ENCODE assay signal across 15 mouse cellular contexts in the genomic region with DNA sequence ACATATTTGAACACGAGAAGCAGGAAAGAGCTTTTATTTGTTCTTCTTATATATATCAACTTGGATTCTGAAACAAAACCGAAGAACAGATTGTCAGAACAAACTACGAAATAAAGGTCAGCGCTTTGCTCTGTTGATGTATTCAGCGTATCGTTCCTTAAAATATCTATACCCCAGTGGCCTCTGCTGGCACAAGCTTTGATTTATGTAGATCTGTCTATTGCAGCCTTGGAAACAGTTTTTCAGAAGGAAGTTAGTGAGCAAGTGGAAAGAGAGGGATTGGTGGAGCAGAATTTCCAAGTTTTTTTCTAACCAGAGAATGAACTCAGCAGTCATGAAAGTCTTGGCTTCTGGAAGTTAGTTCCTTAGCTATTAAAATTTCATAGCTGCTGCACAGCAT.
"Had no signal": no experiment of that assay in that cellular context is flagged by ENCODE, and none has a peak within 500 bp of the region (broad histone marks: within the 10 kb centered on the region; RNA-seq: fewer than 3 reads in every experiment).

No protein-coding gene starts in this region.

- H3K36me3 ChIP-seq: neural tube, embryonic 15.5 days; stomach, embryonic 15.5 days had no signal

- H3K4me3 ChIP-seq: neural tube, embryonic 15.5 days; stomach, embryonic 15.5 days had no signal

- H3K27me3 ChIP-seq: neural tube, embryonic 15.5 days; stomach, embryonic 15.5 days had no signal

- H3K4me1 ChIP-seq: neural tube, embryonic 15.5 days; stomach, embryonic 15.5 days had no signal

- H3K9me3 ChIP-seq: neural tube, embryonic 15.5 days; stomach, embryonic 15.5 days had no signal

- H3K9ac ChIP-seq: neural tube, embryonic 15.5 days; stomach, embryonic 15.5 days had no signal

- DNase-seq: retina, postnatal 1 day; right cerebral cortex, adult 18-20 months; right cerebral cortex, postnatal 14 days; right cerebral cortex, postnatal 25 days; right cerebral cortex, postnatal 4 days; spleen, adult 18-20 months; thymus, adult 18-20 months; thymus, adult 2 months; thymus, postnatal 14 days; thymus, postnatal 25 days; thymus, postnatal 36 days; thymus, postnatal 4 days had no signal

- H3K4me2 ChIP-seq: neural tube, embryonic 15.5 days; stomach, embryonic 15.5 days had no signal

- H3K27ac ChIP-seq: neural tube, embryonic 15.5 days; stomach, embryonic 15.5 days; stomach, postnatal 0 days had no signal
